Mouse (Mus musculus) midbrain, postnatal 0 days (tissue): Measurements from ENCODE around the gene Myh9. TPM values are rescaled to one million over a fixed set of nuclear protein-coding genes. Genes with fewer than 3 reads are reported as not detected.
"Not testable (repeated sequence)": the region's sequence is repeated elsewhere in the genome, so short reads cannot be mapped to it uniquely, and the experiment has no call there.

ENCODE experiments used
- ATAC-seq: fragments of 200-750 bp; cut with Nextera tagmentation; 2 replicates; pipeline ENCODE4 v1.8.0; 2017; ENCODE audit warnings: moderate number of reproducible peaks, mild to moderate bottlenecking, moderate TSS enrichment, moderate library complexity; ENCODE audit not compliant: low FRiP score
- DNase-seq: peaks from one replicate; pipeline ENCODE4 v3.0.0-alpha.2; 2015; ENCODE audit warnings: low spot score
- H3K27ac ChIP-seq: fragments of 300-500 bp; sonication (generic); 2 replicates; pipeline ENCODE4 v1.5.1; 2014; ENCODE audit warnings: low read depth, mild to moderate bottlenecking, low read length, mixed read lengths
- H3K27me3 ChIP-seq: fragments of 300-500 bp; sonication (generic); 2 replicates; pipeline ENCODE4 v1.6.1; 2014; ENCODE audit warnings: low read length, control low read depth, mixed read lengths; ENCODE audit not compliant: insufficient read depth
- H3K36me3 ChIP-seq: fragments of 300-500 bp; sonication (generic); 2 replicates; pipeline ENCODE4 v1.6.1; 2014; ENCODE audit warnings: low read length, control low read depth, mixed read lengths; ENCODE audit not compliant: insufficient read depth
- H3K4me1 ChIP-seq: fragments of 300-500 bp; sonication (generic); 2 replicates; pipeline ENCODE4 v1.6.1; 2014; ENCODE audit warnings: mild to moderate bottlenecking, control low read depth, antibody characterized with exemption, low read length, mixed read lengths; ENCODE audit not compliant: insufficient read depth
- H3K4me2 ChIP-seq: fragments of 300-500 bp; sonication (generic); 2 replicates; pipeline ENCODE4 v1.6.1; 2014; ENCODE audit warnings: low read depth, mild to moderate bottlenecking, low read length, mixed read lengths; ENCODE audit not compliant: poor library complexity, severe bottlenecking
- H3K4me3 ChIP-seq: fragments of 300-500 bp; sonication (generic); 2 replicates; pipeline ENCODE4 v1.5.1; 2014; ENCODE audit warnings: low read depth, mild to moderate bottlenecking, low read length, moderate library complexity
- H3K9ac ChIP-seq: fragments of 300-500 bp; sonication (generic); replicated peaks from 2 replicates; pipeline ENCODE4 v1.6.1; 2014; ENCODE audit warnings: mild to moderate bottlenecking, low read length, moderate library complexity, mixed read lengths; ENCODE audit not compliant: poor library complexity, severe bottlenecking
- H3K9me3 ChIP-seq: fragments of 300-500 bp; sonication (generic); 2 replicates; pipeline ENCODE4 v1.6.1; 2016; ENCODE audit warnings: low read length, control low read depth
- CTCF ChIP-seq: IDR thresholded peaks from 2 replicates; pipeline ENCODE4 v1.5.1; 2016; ENCODE audit warnings: antibody characterized with exemption, mild to moderate bottlenecking
- WGBS: fragments of 180-500 bp; shearing (Covaris S2); extraction: QIAGEN DNeasy Blood & Tissue Kit; methylation state at CpG from one replicate; pipeline ENCODE4 v1.1.7; 2014; 5-methylcytosine and 5-hydroxymethylcytosine counted together
- polyA plus RNA-seq: library from polyadenylated mRNA; unstranded; fragments of >200 nt; fragmentation: Nextera tagmentation; extraction: Ambion mirVana; gene quantifications from 2 replicates; pipeline ENCODE4 v1.2.1, GENCODE M21; 2015
- total RNA-seq: library from RNA; depleted of rRNA; stranded (reverse); fragments of >200 nt; gene quantifications from 2 replicates; pipeline ENCODE4 v1.2.3, GENCODE M21; 2014

Gene Myh9
- total and polyA plus RNA-seq, 2 experiments from 2014 or later = 8.2 to 26.9 TPM

DNA sequence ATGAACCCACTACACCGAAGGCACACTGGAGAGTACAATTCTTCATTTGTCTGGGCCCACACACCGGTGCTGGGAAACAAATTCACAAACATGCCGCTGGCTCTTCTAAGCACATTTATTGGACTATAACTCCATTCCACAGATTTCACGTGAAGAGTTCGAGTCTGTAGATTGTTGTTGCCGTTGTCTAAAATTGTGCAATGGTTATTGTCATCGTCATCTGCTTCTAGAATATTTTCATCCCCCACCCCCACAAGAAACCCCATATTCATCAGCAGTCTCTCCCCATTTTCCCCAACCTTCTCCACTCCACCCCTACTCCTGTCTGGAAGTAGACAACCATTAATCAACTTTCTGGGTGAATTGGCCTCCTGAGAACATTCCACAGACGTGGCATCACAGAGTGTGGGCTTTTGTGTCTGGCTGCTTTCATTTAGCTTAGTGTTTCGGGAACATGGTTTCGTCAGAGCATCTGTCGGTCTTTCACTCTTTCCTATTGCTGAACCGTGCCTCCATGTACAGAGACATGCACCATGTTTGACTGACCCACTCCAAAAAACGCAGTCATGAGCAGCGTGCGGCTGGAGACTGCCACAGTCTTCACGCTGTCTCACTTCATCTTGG, 6.6 kb upstream of the Myh9 start:
- H3K27ac ChIP-seq = no peak overlapping the region
- no peak for DNase-seq
- ATAC-seq = no peak
- H3K9me3 ChIP-seq = no peaks in the 10 kb centered on the region
- H3K4me1 ChIP-seq = no peaks in the 10 kb centered on the region
- no peaks in the 10 kb centered on the region for H3K27me3 ChIP-seq
- no peak overlapping the region for H3K4me2 ChIP-seq
- no peaks in the 10 kb centered on the region for H3K36me3 ChIP-seq
- TF ChIP-seq CTCF = no peak
- H3K4me3 ChIP-seq = no peak overlapping the region
- 87% methylated on average over 16 of the region's 16 CpGs for WGBS
- no peak overlapping the region for H3K9ac ChIP-seq

DNA sequence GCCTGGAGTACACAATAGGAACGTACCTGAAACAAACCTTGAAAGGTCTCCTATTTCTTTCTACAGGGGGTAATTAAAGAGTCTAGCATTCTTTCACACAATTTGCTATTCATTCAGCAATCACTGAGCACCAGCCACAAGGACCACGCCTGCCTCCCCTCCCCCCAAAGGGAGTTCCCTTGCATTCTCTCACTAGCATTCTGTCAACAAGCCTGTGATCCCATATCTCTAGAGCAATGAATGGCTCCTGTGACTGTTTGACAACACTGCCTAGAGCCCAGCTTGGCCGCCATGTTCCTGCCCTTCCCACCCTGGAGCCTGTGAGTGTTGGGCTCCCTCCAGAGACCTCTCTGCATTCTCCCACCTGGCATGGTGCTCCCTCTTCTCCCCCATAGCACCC, 5.9 kb upstream of the Myh9 start:
- no peak for TF ChIP-seq CTCF
- H3K4me2 ChIP-seq = no peak overlapping the region
- no peaks in the 10 kb centered on the region for H3K36me3 ChIP-seq
- DNase-seq = no peak
- H3K27me3 ChIP-seq = no peaks in the 10 kb centered on the region
- no peak overlapping the region for H3K27ac ChIP-seq
- H3K4me3 ChIP-seq = no peak overlapping the region
- H3K4me1 ChIP-seq = no peaks in the 10 kb centered on the region
- no peak overlapping the region for H3K9ac ChIP-seq
- 76% methylated on average over 3 of the region's 3 CpGs for WGBS
- no peaks in the 10 kb centered on the region for H3K9me3 ChIP-seq
- no peak for ATAC-seq

DNA sequence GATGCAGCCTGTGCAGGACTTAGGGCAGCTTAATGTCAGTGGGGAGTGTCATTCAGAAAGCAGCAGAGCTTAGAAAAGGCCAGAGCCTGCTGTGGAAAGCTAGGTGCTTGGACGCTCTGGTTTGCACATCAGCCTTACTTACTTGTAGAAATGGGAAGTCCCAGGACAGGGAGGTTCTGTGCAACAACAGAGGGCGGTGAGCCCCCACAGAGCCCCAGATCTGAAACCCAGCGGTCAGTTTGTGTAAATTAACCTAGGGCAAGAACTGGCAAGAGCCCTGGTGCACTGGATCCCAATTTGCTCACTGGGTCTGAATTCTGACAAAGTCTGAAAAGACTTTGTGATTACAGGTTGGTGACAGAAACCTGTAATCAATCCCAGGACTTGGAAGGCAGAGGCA, 5.1 kb upstream of the Myh9 start:
- H3K4me2 ChIP-seq = no peak overlapping the region
- WGBS = 79% methylated on average over 3 of the region's 3 CpGs
- no peaks in the 10 kb centered on the region for H3K9me3 ChIP-seq
- no peaks in the 10 kb centered on the region for H3K36me3 ChIP-seq
- H3K27ac ChIP-seq = no peak overlapping the region
- H3K4me3 ChIP-seq = no peak overlapping the region
- TF ChIP-seq CTCF = no peak
- ATAC-seq = no peak
- H3K9ac ChIP-seq = no peak overlapping the region
- H3K27me3 ChIP-seq = no peaks in the 10 kb centered on the region
- no peak for DNase-seq
- no peaks in the 10 kb centered on the region for H3K4me1 ChIP-seq

DNA sequence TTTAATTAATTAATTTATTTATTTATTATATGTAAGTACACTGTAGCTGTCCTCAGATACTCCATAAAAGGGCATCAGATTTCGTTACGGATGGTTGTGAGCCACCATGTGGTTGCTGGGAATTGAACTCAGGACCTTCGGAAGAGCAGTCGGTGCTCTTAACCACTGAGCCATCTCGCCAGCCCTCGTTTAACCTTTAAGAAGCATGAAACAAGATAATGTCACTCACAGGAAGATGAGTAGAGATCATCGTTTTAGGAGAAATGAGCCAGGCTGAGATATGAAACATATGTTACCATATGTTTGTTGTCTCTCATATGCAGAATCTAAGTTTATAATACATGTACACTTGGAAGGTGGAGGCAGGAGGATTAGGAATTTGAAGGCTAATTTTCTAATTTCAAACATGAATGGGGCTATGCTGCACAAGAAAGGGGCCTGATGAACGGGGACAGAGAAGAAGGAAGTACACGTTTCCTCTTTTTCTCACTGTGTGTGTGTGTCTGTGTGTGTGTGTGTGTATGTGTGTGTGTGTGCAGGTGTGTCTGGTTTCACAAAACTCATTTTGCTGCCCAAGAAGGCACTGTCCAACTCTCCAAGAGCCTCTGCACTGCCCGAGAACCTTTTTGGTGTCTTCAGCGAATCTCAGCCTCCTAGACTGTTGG, 4.1 kb upstream of the Myh9 start:
- not testable (repeated sequence) for H3K4me1 ChIP-seq, H3K27me3 ChIP-seq, H3K27ac ChIP-seq, H3K4me2 ChIP-seq, ATAC-seq, DNase-seq, H3K36me3 ChIP-seq, H3K4me3 ChIP-seq, H3K9me3 ChIP-seq, H3K9ac ChIP-seq
- 84% methylated on average over 11 of the region's 11 CpGs for WGBS

DNA sequence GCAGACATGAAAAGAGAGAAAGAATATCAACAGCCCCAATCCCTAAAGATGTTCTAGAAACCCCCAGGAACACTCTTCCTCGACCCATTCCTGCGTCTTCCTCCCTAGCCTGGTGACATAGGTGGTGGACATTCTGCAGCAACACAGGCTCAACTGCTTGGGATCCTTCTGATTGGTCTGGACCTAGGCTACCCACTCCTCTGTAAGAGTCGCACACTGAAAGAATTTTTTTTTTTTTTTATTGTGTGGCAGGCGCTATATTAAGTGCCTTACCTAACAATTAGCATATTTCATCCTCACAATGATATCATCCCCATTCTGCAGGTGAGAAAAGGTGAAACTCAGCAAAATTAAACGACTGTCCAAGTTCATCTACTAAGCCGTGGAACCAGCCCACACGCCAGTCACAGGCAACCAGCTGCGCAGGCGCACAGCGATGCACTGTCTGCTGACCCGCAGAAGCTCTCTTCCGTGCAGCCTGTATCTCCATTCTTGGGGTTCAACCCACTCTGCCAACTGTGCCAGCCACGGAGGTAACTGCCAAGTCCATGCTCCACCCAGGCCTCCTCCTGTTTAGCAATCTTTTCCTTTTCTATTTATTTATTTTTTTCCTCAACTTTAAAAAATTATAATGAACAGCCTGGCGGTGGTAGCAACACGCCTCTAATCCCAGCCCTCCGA, 3.1 kb upstream of the Myh9 start:
- WGBS = 86% methylated on average over 16 of the region's 16 CpGs
- no peaks in the 10 kb centered on the region for H3K36me3 ChIP-seq
- no peaks in the 10 kb centered on the region for H3K9me3 ChIP-seq
- H3K4me3 ChIP-seq = no peak overlapping the region
- H3K9ac ChIP-seq = no peak overlapping the region
- TF ChIP-seq CTCF = no peak
- peaks cover 5% of the 10 kb centered on the region; the same call in 1 of the 2 replicates for H3K4me1 ChIP-seq
- no peaks in the 10 kb centered on the region for H3K27me3 ChIP-seq
- no peak overlapping the region for H3K27ac ChIP-seq
- H3K4me2 ChIP-seq = no peak overlapping the region
- DNase-seq = no peak
- ATAC-seq = no peak

DNA sequence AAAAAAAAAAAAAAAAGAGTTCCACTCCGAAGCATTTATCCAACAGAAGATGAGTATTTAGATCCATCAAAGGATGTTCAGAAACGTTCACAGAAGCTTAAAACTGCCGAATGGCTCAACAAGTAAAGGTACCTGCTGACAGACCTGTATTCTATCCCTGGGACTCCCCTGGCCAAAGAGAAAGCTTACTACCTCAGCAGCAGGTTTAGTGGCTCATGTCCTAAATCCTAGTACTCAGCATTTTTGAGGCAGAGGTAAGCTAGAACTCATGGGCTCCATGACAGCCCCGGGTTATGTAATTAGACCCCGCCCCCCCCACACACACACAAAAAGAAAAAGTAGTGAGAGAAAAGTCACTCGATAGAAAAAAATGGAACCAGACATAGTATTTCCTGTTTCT, 2.1 kb upstream of the Myh9 start:
- no peak overlapping the region for H3K9ac ChIP-seq
- no peaks in the 10 kb centered on the region for H3K27me3 ChIP-seq
- 81% methylated on average over 6 of the region's 6 CpGs for WGBS
- H3K4me1 ChIP-seq = peaks cover 8% of the 10 kb centered on the region; the same call in 1 of the 2 replicates
- H3K36me3 ChIP-seq = no peaks in the 10 kb centered on the region
- DNase-seq = no peak
- no peak overlapping the region for H3K4me2 ChIP-seq
- TF ChIP-seq CTCF = no peak
- H3K27ac ChIP-seq = no peak overlapping the region
- H3K4me3 ChIP-seq = no peak overlapping the region
- no peaks in the 10 kb centered on the region for H3K9me3 ChIP-seq
- ATAC-seq = no peak

DNA sequence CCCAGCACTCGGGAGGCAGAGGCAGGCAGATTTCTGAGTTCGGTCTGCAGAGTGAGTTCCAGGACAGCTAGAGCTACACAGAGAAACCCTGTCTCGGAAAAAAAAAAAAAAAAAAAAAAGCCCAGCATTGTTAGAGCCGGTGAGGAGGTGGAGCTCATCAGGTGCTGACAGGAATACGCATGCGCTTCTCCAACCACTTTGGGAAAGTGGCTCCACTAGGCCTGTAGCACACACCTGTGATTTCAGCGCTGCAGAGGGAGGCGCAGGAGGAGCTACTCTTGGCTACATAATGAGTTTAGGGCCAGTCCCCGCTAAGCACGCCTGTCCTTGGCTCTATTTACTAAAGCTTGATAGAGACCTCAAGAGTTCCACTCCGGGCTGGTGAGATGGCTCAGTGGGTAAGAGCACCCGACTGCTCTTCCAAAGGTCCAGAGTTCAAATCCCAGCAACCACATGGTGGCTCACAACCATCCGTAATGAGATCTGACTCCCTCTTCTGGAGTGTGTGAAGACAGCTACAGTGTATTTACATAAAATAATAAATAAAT, 1.6 kb upstream of the Myh9 start:
- not testable (repeated sequence) for ATAC-seq, H3K4me2 ChIP-seq, H3K9me3 ChIP-seq, H3K9ac ChIP-seq, H3K27me3 ChIP-seq, H3K4me3 ChIP-seq, H3K27ac ChIP-seq, H3K4me1 ChIP-seq, DNase-seq, H3K36me3 ChIP-seq
- 72% methylated on average over 11 of the region's 13 CpGs for WGBS
